Mouse (Mus musculus) intestine, postnatal 0 days (tissue): ENCODE measurements at regions not wholly inside any gene's neighbourhood (a gene's known extent, or its start where the extent isn't known, plus 50 kb on each side); places are given as distances from the start of the nearest gene placed in this dataset.

Source experiments
- ATAC-seq: fragments of 200-750 bp; cut with Nextera tagmentation; 2 replicates; pipeline ENCODE4 v1.8.0; 2017; ENCODE audit warnings: mild to moderate bottlenecking, moderate TSS enrichment, moderate library complexity
- H3K27ac ChIP-seq: fragments of 300-500 bp; sonication (generic); 2 replicates; pipeline ENCODE4 v1.5.1; 2014; ENCODE audit warnings: mild to moderate bottlenecking, low read depth, low read length, moderate library complexity
- H3K27me3 ChIP-seq: fragments of 300-500 bp; sonication (generic); replicated peaks from 2 replicates; pipeline ENCODE4 v1.6.1; 2014; ENCODE audit warnings: low read length, mixed read lengths; ENCODE audit not compliant: control insufficient read depth, insufficient read depth
- H3K36me3 ChIP-seq: fragments of 300-500 bp; sonication (generic); 2 replicates; pipeline ENCODE4 v1.6.1; 2014; ENCODE audit warnings: mild to moderate bottlenecking, moderate library complexity; ENCODE audit not compliant: control insufficient read depth, insufficient read depth
- H3K4me1 ChIP-seq: fragments of 300-500 bp; sonication (generic); replicated peaks from 2 replicates; pipeline ENCODE4 v1.6.1; 2014; ENCODE audit warnings: antibody characterized with exemption, low read length, mixed read lengths; ENCODE audit not compliant: control insufficient read depth, insufficient read depth
- H3K4me2 ChIP-seq: fragments of 300-500 bp; sonication (generic); replicated peaks from 2 replicates; pipeline ENCODE4 v1.6.1; 2014; ENCODE audit warnings: low read depth, mild to moderate bottlenecking, moderate library complexity
- H3K4me3 ChIP-seq: fragments of 300-500 bp; sonication (generic); 2 replicates; pipeline ENCODE4 v1.5.1; 2014; ENCODE audit warnings: low read depth, low read length
- H3K9ac ChIP-seq: fragments of 300-500 bp; sonication (generic); 2 replicates; pipeline ENCODE4 v1.6.1; 2014; ENCODE audit warnings: mild to moderate bottlenecking, low read depth, low read length
- H3K9me3 ChIP-seq: fragments of 300-500 bp; sonication (generic); 2 replicates; pipeline ENCODE4 v1.6.1; 2016; ENCODE audit warnings: mixed run types; ENCODE audit not compliant: control insufficient read depth
- CTCF ChIP-seq: sonication (generic); IDR thresholded peaks from 2 replicates; pipeline ENCODE4 v1.5.1; 2016; ENCODE audit warnings: low read depth, mild to moderate bottlenecking, control low read depth, antibody characterized with exemption, moderate library complexity
- WGBS: fragments of 180-500 bp; shearing (Covaris S2); extraction: QIAGEN DNeasy Blood & Tissue Kit; methylation state at CpG from one replicate; pipeline ENCODE4 v1.1.7; 2014; 5-methylcytosine and 5-hydroxymethylcytosine counted together

- H3K9me3 ChIP-seq, result no peaks in the 10 kb centered on the region
- no peaks in the 10 kb centered on the region for H3K4me1 ChIP-seq
- no peak for ATAC-seq
- H3K27ac ChIP-seq, result no peak overlapping the region
- H3K36me3 ChIP-seq, result no peaks in the 10 kb centered on the region
- no peak overlapping the region for H3K4me2 ChIP-seq
- H3K4me3 ChIP-seq, result no peak overlapping the region
- no peaks in the 10 kb centered on the region for H3K27me3 ChIP-seq
- H3K9ac ChIP-seq, result no peak overlapping the region
- no peak for TF ChIP-seq CTCF
Measured at GRCm38 (mm10) chr8:28589999-28590398, 1142.5 kb downstream of the Poteg start.

GRCm38 (mm10) chr8:28593238-28593637 is 1145.8 kb downstream of the Poteg start:
- no peaks in the 10 kb centered on the region for H3K9me3 ChIP-seq
- no peak overlapping the region for H3K4me3 ChIP-seq
- H3K27ac ChIP-seq, result no peak overlapping the region
- H3K4me1 ChIP-seq, result no peaks in the 10 kb centered on the region
- no peaks in the 10 kb centered on the region for H3K27me3 ChIP-seq
- no peaks in the 10 kb centered on the region for H3K36me3 ChIP-seq
- ATAC-seq, result no peak
- no peak overlapping the region for H3K4me2 ChIP-seq
- no peak overlapping the region for H3K9ac ChIP-seq
- 86% methylated on average over 3 of the region's 3 CpGs for WGBS
- TF ChIP-seq CTCF, result no peak

- Histone ChIP-seq H3K4me2 (no peak overlapping the region), H3K9me3 (no peaks in the 10 kb centered on the region), H3K4me3 (no peak overlapping the region), H3K9ac (no peak overlapping the region), H3K27ac (no peak overlapping the region), H3K36me3 (no peaks in the 10 kb centered on the region), H3K27me3 (no peaks in the 10 kb centered on the region), H3K4me1 (no peaks in the 10 kb centered on the region)
- no peak for ATAC-seq
- TF ChIP-seq CTCF, result no peak
- WGBS, result 47% methylated on average over 12 of the region's 12 CpGs
Measured at GRCm38 (mm10) chr8:28594191-28594590, 1146.7 kb downstream of the Poteg start.

GRCm38 (mm10) chr8:28594606-28595005 is 1147.1 kb downstream of the Poteg start:
- Histone ChIP-seq H3K4me2 (no peak overlapping the region), H3K36me3 (no peaks in the 10 kb centered on the region), H3K4me1 (no peaks in the 10 kb centered on the region), H3K9me3 (no peaks in the 10 kb centered on the region), H3K27ac (no peak overlapping the region), H3K9ac (no peak overlapping the region), H3K27me3 (no peaks in the 10 kb centered on the region), H3K4me3 (no peak overlapping the region)
- ATAC-seq, result no peak
- 27% methylated on average over 8 of the region's 8 CpGs for WGBS
- no peak for TF ChIP-seq CTCF

GRCm38 (mm10) chr8:28595880-28596279 is 1148.4 kb downstream of the Poteg start:
- WGBS, result 86% methylated on average over 5 of the region's 5 CpGs
- no peaks in the 10 kb centered on the region for H3K27me3 ChIP-seq
- TF ChIP-seq CTCF, result no peak
- ATAC-seq, result no peak
- no peaks in the 10 kb centered on the region for H3K4me1 ChIP-seq
- H3K9me3 ChIP-seq, result no peaks in the 10 kb centered on the region
- no peak overlapping the region for H3K9ac ChIP-seq
- H3K27ac ChIP-seq, result no peak overlapping the region
- no peak overlapping the region for H3K4me3 ChIP-seq
- no peak overlapping the region for H3K4me2 ChIP-seq
- no peaks in the 10 kb centered on the region for H3K36me3 ChIP-seq
